8 mouse cellular contexts compared by ENCODE assay signal in genomic region chr9:110683574-110684099, GRCm38 (mm10). TPM values are rescaled to one million over a fixed set of nuclear protein-coding genes. Genes with fewer than 3 reads are reported as not detected.
DNase-seq lines count a peak whose midpoint lies in the region; ATAC-seq lines count a peak whose summit lies in the region.

No protein-coding gene starts in this region.

- 70% methylated on average over 4 of the region's 4 CpGs for WGBS in hindbrain, embryonic 10.5 days
- WGBS in hindbrain, embryonic 11.5 days: 65% methylated on average over 4 of the region's 4 CpGs
- WGBS in hindbrain, embryonic 13.5 days: 60% methylated on average over 4 of the region's 4 CpGs
- 49% methylated on average over 4 of the region's 4 CpGs for WGBS in limb, embryonic 13.5 days
- 64% methylated on average over 4 of the region's 4 CpGs for WGBS in neural tube, embryonic 15.5 days

- H3K4me1 ChIP-seq in hindbrain, embryonic 10.5 days (replicated peaks): peaks cover 66% of the 10 kb centered on the region
- H3K4me1 ChIP-seq in hindbrain, embryonic 11.5 days (replicated peaks; ENCODE audit: control insufficient read depth, insufficient read depth, low read length): peaks cover 14% of the 10 kb centered on the region
- H3K4me1 ChIP-seq in hindbrain, embryonic 13.5 days (replicated peaks): peaks cover 60% of the 10 kb centered on the region
- peaks cover 29% of the 10 kb centered on the region for H3K4me1 ChIP-seq in limb, embryonic 13.5 days
- peaks cover 35% of the 10 kb centered on the region for H3K4me1 ChIP-seq in neural tube, embryonic 15.5 days

- H3K27ac ChIP-seq in hindbrain, embryonic 10.5 days: peak overlapping the region; percentile 65; the same call in 1 of the 2 replicates
- no peak overlapping the region for H3K27ac ChIP-seq in hindbrain, embryonic 11.5 days (ENCODE audit: low read depth, low read length)
- H3K27ac ChIP-seq in hindbrain, embryonic 13.5 days: peak overlapping the region; percentile 74
- H3K27ac ChIP-seq in limb, embryonic 13.5 days: peak overlapping the region; percentile 48; the same call in 1 of the 2 replicates
- peak overlapping the region; percentile 6; the same call in 1 of the 2 replicates for H3K27ac ChIP-seq in neural tube, embryonic 15.5 days (replicated peaks)

- H3K9ac ChIP-seq in hindbrain, embryonic 11.5 days (ENCODE audit: low read depth, low read length): no peak overlapping the region
- H3K9ac ChIP-seq in hindbrain, embryonic 13.5 days: peak overlapping the region; percentile 58
- H3K9ac ChIP-seq in limb, embryonic 13.5 days: peak overlapping the region; percentile 43; the same call in 1 of the 2 replicates
- no peak overlapping the region for H3K9ac ChIP-seq in neural tube, embryonic 15.5 days (replicated peaks)

- H3K4me3 ChIP-seq in hindbrain, embryonic 10.5 days: no peak overlapping the region
- no peak overlapping the region for H3K4me3 ChIP-seq in hindbrain, embryonic 11.5 days (ENCODE audit: low read depth, low read length)
- no peak overlapping the region for H3K4me3 ChIP-seq in hindbrain, embryonic 13.5 days
- H3K4me3 ChIP-seq in limb, embryonic 13.5 days: no peak overlapping the region
- no peak overlapping the region for H3K4me3 ChIP-seq in neural tube, embryonic 15.5 days (replicated peaks)

- H3K36me3 ChIP-seq in hindbrain, embryonic 10.5 days: peaks cover 8% of the 10 kb centered on the region; the same call in 1 of the 2 replicates
- H3K36me3 ChIP-seq in hindbrain, embryonic 11.5 days (ENCODE audit: control insufficient read depth, insufficient read depth, low read length): no peaks in the 10 kb centered on the region
- H3K36me3 ChIP-seq in hindbrain, embryonic 13.5 days: no peaks in the 10 kb centered on the region
- H3K36me3 ChIP-seq in limb, embryonic 13.5 days: no peaks in the 10 kb centered on the region
- H3K36me3 ChIP-seq in neural tube, embryonic 15.5 days: no peaks in the 10 kb centered on the region

- no peak for DNase-seq in hindbrain, embryonic 10.5 days (ENCODE audit: low spot score)
- no peak for DNase-seq in hindbrain, embryonic 11.5 days (ENCODE audit: low spot score)
- DNase-seq in cerebellum, adult 11-12 months: no peak
- no peak for DNase-seq in cerebellum, postnatal 4 days (ENCODE audit: low spot score in 2 of 2)
- no peak for DNase-seq in embryo, embryonic 10.5 days (ENCODE audit: low spot score)

- no peaks in the 10 kb centered on the region for H3K9me3 ChIP-seq in hindbrain, embryonic 10.5 days
- H3K9me3 ChIP-seq in hindbrain, embryonic 11.5 days (ENCODE audit: control insufficient read depth, low read length): no peaks in the 10 kb centered on the region
- H3K9me3 ChIP-seq in hindbrain, embryonic 13.5 days: no peaks in the 10 kb centered on the region
- no peaks in the 10 kb centered on the region for H3K9me3 ChIP-seq in limb, embryonic 13.5 days
- no peaks in the 10 kb centered on the region for H3K9me3 ChIP-seq in neural tube, embryonic 15.5 days (replicated peaks)

- ATAC-seq in hindbrain, embryonic 11.5 days (ENCODE audit: low FRiP score): no peak
- 0 out of 2 replicates have a peak, but pooled peaks have one; percentile 17 for ATAC-seq in hindbrain, embryonic 13.5 days (ENCODE audit: low FRiP score)
- ATAC-seq in limb, embryonic 13.5 days (ENCODE audit: low FRiP score, low read depth): peak; percentile 16
- no peak for ATAC-seq in neural tube, embryonic 15.5 days (ENCODE audit: low FRiP score)

- H3K4me2 ChIP-seq in hindbrain, embryonic 11.5 days (replicated peaks; ENCODE audit: low read depth, low read length): no peak overlapping the region
- no peak overlapping the region for H3K4me2 ChIP-seq in hindbrain, embryonic 13.5 days
- peak overlapping the region; percentile 16; the same call in 1 of the 2 replicates for H3K4me2 ChIP-seq in limb, embryonic 13.5 days (replicated peaks)
- no peak overlapping the region for H3K4me2 ChIP-seq in neural tube, embryonic 15.5 days

- H3K27me3 ChIP-seq in hindbrain, embryonic 10.5 days (ENCODE audit: insufficient read depth, poor library complexity, severe bottlenecking): no peaks in the 10 kb centered on the region
- H3K27me3 ChIP-seq in hindbrain, embryonic 11.5 days (ENCODE audit: control insufficient read depth, insufficient read depth, low read length): no peaks in the 10 kb centered on the region
- H3K27me3 ChIP-seq in hindbrain, embryonic 13.5 days: no peaks in the 10 kb centered on the region
- no peaks in the 10 kb centered on the region for H3K27me3 ChIP-seq in limb, embryonic 13.5 days
- H3K27me3 ChIP-seq in neural tube, embryonic 15.5 days (replicated peaks): no peaks in the 10 kb centered on the region

RNA-seq across cellular contexts. Expression of gene Ccdc12, which starts 27.3 kb away (rescaled TPM):
- 173 and 180 TPM in 2 replicates for polyA plus RNA-seq in hindbrain, embryonic 10.5 days (2016; fragmentation: Nextera tagmentation; extraction: Ambion mirVana)
- polyA plus RNA-seq in hindbrain, embryonic 11.5 days (2014; fragmentation: Nextera tagmentation; extraction: Ambion mirVana): 141 and 145 TPM in 2 replicates
- 122 TPM in 2 replicates for polyA plus RNA-seq in hindbrain, embryonic 13.5 days (2015; fragmentation: Nextera tagmentation; extraction: Ambion mirVana)
- 106 and 107 TPM in 2 replicates for polyA plus RNA-seq in limb, embryonic 13.5 days (2015; fragmentation: Nextera tagmentation; extraction: Ambion mirVana)
- 96.3 and 112 TPM in 2 replicates for polyA plus RNA-seq in neural tube, embryonic 15.5 days (2015; fragmentation: Nextera tagmentation; extraction: Ambion mirVana)

RNA-seq across cellular contexts. Expression of gene Nbeal2, which starts 29.7 kb away (rescaled TPM):
- polyA plus RNA-seq in hindbrain, embryonic 10.5 days (2016; fragmentation: Nextera tagmentation; extraction: Ambion mirVana): 1.4 and 1.7 TPM in 2 replicates
- polyA plus RNA-seq in hindbrain, embryonic 11.5 days (2014; fragmentation: Nextera tagmentation; extraction: Ambion mirVana): 1.9 and 2.4 TPM in 2 replicates
- 2.4 TPM in 2 replicates for polyA plus RNA-seq in hindbrain, embryonic 13.5 days (2015; fragmentation: Nextera tagmentation; extraction: Ambion mirVana)
- 0.75 and 0.76 TPM in 2 replicates for polyA plus RNA-seq in limb, embryonic 13.5 days (2015; fragmentation: Nextera tagmentation; extraction: Ambion mirVana)
- polyA plus RNA-seq in neural tube, embryonic 15.5 days (2015; fragmentation: Nextera tagmentation; extraction: Ambion mirVana): 3.1 and 5.9 TPM in 2 replicates

RNA-seq across cellular contexts. Expression of gene Myl3, which starts 58.0 kb away (rescaled TPM):
- 2.0 TPM in 1 of 2 replicates, not detected in the other for polyA plus RNA-seq in hindbrain, embryonic 10.5 days (2016; fragmentation: Nextera tagmentation; extraction: Ambion mirVana)
- polyA plus RNA-seq in hindbrain, embryonic 11.5 days (2014; fragmentation: Nextera tagmentation; extraction: Ambion mirVana): 0.42 and 0.73 TPM in 2 replicates
- 1.4 and 3.8 TPM in 2 replicates for polyA plus RNA-seq in hindbrain, embryonic 13.5 days (2015; fragmentation: Nextera tagmentation; extraction: Ambion mirVana)
- polyA plus RNA-seq in limb, embryonic 13.5 days (2015; fragmentation: Nextera tagmentation; extraction: Ambion mirVana): 3.5 and 4.8 TPM in 2 replicates
- 1.9 and 4.1 TPM in 2 replicates for polyA plus RNA-seq in neural tube, embryonic 15.5 days (2015; fragmentation: Nextera tagmentation; extraction: Ambion mirVana)

RNA-seq across cellular contexts. Expression of gene Nradd, which starts 59.4 kb away (rescaled TPM):
- polyA plus RNA-seq in hindbrain, embryonic 10.5 days (2016; fragmentation: Nextera tagmentation; extraction: Ambion mirVana): 39.9 and 49.9 TPM in 2 replicates
- 21.9 and 22.0 TPM in 2 replicates for polyA plus RNA-seq in hindbrain, embryonic 11.5 days (2014; fragmentation: Nextera tagmentation; extraction: Ambion mirVana)
- polyA plus RNA-seq in hindbrain, embryonic 13.5 days (2015; fragmentation: Nextera tagmentation; extraction: Ambion mirVana): 34.9 and 38.0 TPM in 2 replicates
- polyA plus RNA-seq in limb, embryonic 13.5 days (2015; fragmentation: Nextera tagmentation; extraction: Ambion mirVana): 61.2 and 64.5 TPM in 2 replicates
- 24.9 and 26.0 TPM in 2 replicates for polyA plus RNA-seq in neural tube, embryonic 15.5 days (2015; fragmentation: Nextera tagmentation; extraction: Ambion mirVana)

Comparison
In these comparisons a context has a peak if more than half of its experiments do, and no peak if none do; other contexts are left out.
1. ATAC-seq: peak in hindbrain, embryonic 13.5 days (single experiment) and limb, embryonic 13.5 days (single experiment); none in hindbrain, embryonic 11.5 days (single experiment) and neural tube, embryonic 15.5 days (single experiment).
2. H3K9ac ChIP-seq: peak in hindbrain, embryonic 13.5 days (single experiment) and limb, embryonic 13.5 days (single experiment); none in hindbrain, embryonic 11.5 days (single experiment) and neural tube, embryonic 15.5 days (single experiment).